Mouse (Mus musculus) liver, adult 2 months (tissue): ENCODE measurements around the gene Mrps36. TPM values are rescaled to one million over a fixed set of nuclear protein-coding genes. Genes with fewer than 3 reads are reported as not detected.
A peak's percentile ranks its signal among the peaks of the same experiment; 100 is the strongest.

Experiments
- DNase-seq: peaks from one replicate; pipeline ENCODE4 v3.0.0-alpha.2; 2011; ENCODE audit warnings: low read depth, low spot score; ENCODE audit errors: extremely low read depth
- H3K27ac ChIP-seq: fragments of 200-500 bp; replicated peaks from 2 replicates; pipeline ENCODE4 v1.5.1; 2012; ENCODE audit warnings: low read depth, mild to moderate bottlenecking, control low read depth, inconsistent platforms, low read length; ENCODE audit not compliant: insufficient read depth
- H3K27me3 ChIP-seq: fragments of 200-500 bp; 2 replicates; pipeline ENCODE4 v1.6.1; 2012; ENCODE audit warnings: mild to moderate bottlenecking, moderate library complexity, low read length, inconsistent platforms; ENCODE audit not compliant: control insufficient read depth, insufficient read depth
- H3K36me3 ChIP-seq: fragments of 200-500 bp; 2 replicates; pipeline ENCODE4 v1.6.1; 2012; ENCODE audit warnings: low read length, inconsistent platforms; ENCODE audit not compliant: control insufficient read depth, insufficient read depth
- H3K4me1 ChIP-seq: fragments of 200-500 bp; 2 replicates; pipeline ENCODE4 v1.6.1; 2011; ENCODE audit warnings: low read length; ENCODE audit not compliant: control insufficient read depth, insufficient read depth
- H3K4me3 ChIP-seq: fragments of 200-500 bp; 2 replicates; pipeline ENCODE4 v1.5.1; 2011; ENCODE audit warnings: low read depth, mild to moderate bottlenecking, control low read depth, low read length, moderate library complexity; ENCODE audit not compliant: insufficient read depth
- H3K79me2 ChIP-seq: fragments of 200-500 bp; 2 replicates; pipeline ENCODE4 v1.6.1; 2012; ENCODE audit warnings: inconsistent platforms, mild to moderate bottlenecking, low read length, moderate library complexity; ENCODE audit not compliant: control insufficient read depth, insufficient read depth
- H3K9ac ChIP-seq: fragments of 200-500 bp; 2 replicates; pipeline ENCODE4 v1.6.1; 2012; ENCODE audit warnings: low read depth, mild to moderate bottlenecking, control low read depth, inconsistent platforms, low read length
- CTCF ChIP-seq: fragments of 200-500 bp; IDR thresholded peaks from 2 replicates; pipeline ENCODE4 v1.5.1; 2011; ENCODE audit warnings: low read depth, low read length, control low read depth
- POLR2A ChIP-seq: fragments of 200-500 bp; IDR thresholded peaks from 2 replicates; pipeline ENCODE4 v1.6.1; 2011; ENCODE audit warnings: low read length, control low read depth; ENCODE audit not compliant: insufficient read depth; ENCODE audit errors: extremely low read depth
- WGBS: fragments of 180-500 bp; shearing (Covaris S2); methylation state at CpG from one replicate; pipeline ENCODE4 v1.1.7; 2018; 5-methylcytosine and 5-hydroxymethylcytosine counted together
- polyA plus RNA-seq: library from polyadenylated mRNA; depleted of rRNA; stranded (reverse); fragments of >200 nt; gene quantifications from 2 replicates; pipeline ENCODE4 v1.2.3, GENCODE M21; 2012
- total RNA-seq: library from RNA; depleted of rRNA; stranded (reverse); fragments of >200 nt; gene quantifications from 2 replicates; pipeline ENCODE4 v1.2.3, GENCODE M21; 2014

Gene Mrps36
- total and polyA plus RNA-seq, 2 experiments, result 14.7 to 30.4 TPM

DNA sequence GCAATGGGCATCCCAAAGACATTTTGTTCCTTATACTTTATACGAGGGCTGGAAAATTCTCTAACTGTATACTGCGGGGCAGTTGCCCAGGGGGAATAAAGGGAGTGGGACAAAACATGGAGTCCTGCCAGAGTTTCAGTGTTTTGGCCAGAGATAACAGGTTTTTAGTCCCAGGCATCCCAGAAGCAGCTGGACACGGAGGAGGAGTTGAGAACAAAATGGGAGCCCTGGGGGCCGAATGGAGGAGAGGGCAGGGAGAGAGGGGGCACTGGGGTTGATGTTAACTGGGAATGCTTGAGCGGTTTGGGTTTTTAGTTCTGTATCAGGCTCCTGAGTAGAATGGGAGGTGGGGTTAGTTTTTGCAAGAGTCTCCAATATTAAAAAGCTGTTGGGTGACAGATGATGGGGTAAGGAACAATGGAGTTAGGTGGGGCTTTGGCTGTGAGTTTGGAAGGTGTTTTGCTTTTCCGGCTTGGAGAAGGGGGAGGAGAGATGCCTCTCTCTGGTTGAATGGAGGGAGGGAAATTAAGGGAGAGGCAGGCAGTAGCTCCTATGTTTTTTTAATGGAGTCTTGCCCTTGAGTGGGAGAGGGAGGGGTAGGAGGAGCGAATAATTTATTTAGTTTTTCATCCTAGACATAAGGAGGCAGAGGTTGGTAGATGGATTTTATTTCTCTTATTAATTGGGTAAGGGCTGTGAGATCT, 20.3 kb downstream of the Mrps36 start:
- 91% methylated on average over 7 of the region's 7 CpGs for WGBS
- Histone ChIP-seq H3K27ac (no peak overlapping the region), H3K36me3 (peaks cover 16% of the 10 kb centered on the region), H3K27me3 (no peaks in the 10 kb centered on the region), H3K4me1 (no peaks in the 10 kb centered on the region; the same call in 1 of the 2 replicates), H3K79me2 (peaks cover 10% of the 10 kb centered on the region; the same call in 1 of the 2 replicates), H3K9ac (no peak overlapping the region), H3K4me3 (no peak overlapping the region)
- no peak for TF ChIP-seq POLR2A
- no peak for TF ChIP-seq CTCF
- DNase-seq, result no peak

DNA sequence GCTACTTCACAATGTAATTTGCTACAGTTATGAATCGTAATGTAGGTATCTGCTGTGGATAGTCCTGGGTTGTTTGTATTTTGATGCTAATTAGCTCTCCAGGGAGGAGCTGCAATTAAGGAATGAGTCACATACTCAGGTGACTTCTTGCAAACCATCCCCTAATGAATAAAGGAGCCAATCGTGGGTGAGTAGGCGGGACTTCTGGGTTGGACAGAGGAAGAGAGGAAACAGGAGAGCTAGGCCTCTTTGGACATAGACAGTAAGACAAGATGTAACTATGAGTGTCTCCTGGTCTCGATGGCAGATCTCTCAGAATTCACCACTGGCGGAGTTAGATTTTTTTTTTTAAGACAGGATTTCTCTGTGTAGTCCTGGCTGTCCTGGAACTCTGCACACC, 22.8 kb downstream of the Mrps36 start:
- H3K36me3 ChIP-seq, result peaks cover 26% of the 10 kb centered on the region
- no peak overlapping the region for H3K9ac ChIP-seq
- TF ChIP-seq CTCF (no peak), POLR2A (no peak)
- H3K4me3 ChIP-seq, result no peak overlapping the region
- WGBS, result 91% methylated on average over 5 of the region's 5 CpGs
- H3K4me1 ChIP-seq, result no peaks in the 10 kb centered on the region
- no peaks in the 10 kb centered on the region for H3K27me3 ChIP-seq
- no peak for DNase-seq
- no peaks in the 10 kb centered on the region; the same call in 1 of the 2 replicates for H3K79me2 ChIP-seq
- no peak overlapping the region for H3K27ac ChIP-seq

DNA sequence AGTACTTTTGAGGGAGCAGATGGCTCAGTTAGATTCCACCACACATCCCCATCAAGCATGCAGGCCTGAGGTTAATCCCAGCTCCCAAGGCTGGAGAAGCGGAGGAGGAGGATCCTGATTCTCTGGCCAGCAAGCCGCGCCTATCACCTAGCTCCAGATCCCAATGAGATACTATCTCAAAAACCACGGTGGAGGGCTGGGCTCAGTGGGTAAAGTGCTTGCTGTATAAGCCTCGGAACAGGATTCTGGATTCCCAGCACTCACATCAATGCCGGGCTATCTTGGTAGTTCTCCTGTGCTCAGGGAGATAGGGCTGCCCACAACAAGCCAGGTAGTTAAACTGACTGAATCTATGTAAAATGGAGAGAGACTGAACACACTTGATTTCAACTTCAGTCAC, 29.0 kb downstream of the Mrps36 start:
- no peak overlapping the region for H3K9ac ChIP-seq
- TF ChIP-seq CTCF (no peak), POLR2A (no peak)
- H3K4me1 ChIP-seq, result no peaks in the 10 kb centered on the region
- no peak overlapping the region for H3K4me3 ChIP-seq
- WGBS, result 92% methylated on average over 6 of the region's 6 CpGs
- no peaks in the 10 kb centered on the region for H3K27me3 ChIP-seq
- H3K27ac ChIP-seq, result no peak overlapping the region
- H3K36me3 ChIP-seq, result peaks cover 58% of the 10 kb centered on the region
- no peaks in the 10 kb centered on the region for H3K79me2 ChIP-seq
- DNase-seq, result no peak

DNA sequence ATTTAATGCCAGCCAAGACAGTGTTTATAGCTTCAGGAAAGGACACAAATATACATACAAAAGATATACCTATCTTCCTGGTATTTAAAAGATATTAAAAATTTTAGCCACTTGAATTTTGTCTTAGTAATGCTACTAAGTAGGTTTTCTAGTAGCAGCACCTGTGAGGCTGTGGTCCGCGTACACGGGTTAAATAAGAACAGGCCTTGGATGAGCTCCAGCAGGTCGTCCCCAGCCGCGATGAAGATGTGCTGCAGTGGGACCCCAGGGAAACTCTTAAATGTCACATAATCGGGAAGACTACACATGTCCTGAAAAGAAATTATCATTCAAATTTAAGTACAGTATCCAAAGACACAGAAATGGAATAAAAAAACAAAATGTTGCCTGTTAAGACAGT, 38.3 kb downstream of the Mrps36 start:
- H3K27ac ChIP-seq, result no peak overlapping the region
- H3K79me2 ChIP-seq, result no peaks in the 10 kb centered on the region
- DNase-seq, result no peak
- no peak overlapping the region for H3K9ac ChIP-seq
- no peak overlapping the region for H3K4me3 ChIP-seq
- peaks cover 58% of the 10 kb centered on the region for H3K36me3 ChIP-seq
- no peaks in the 10 kb centered on the region for H3K4me1 ChIP-seq
- no peaks in the 10 kb centered on the region for H3K27me3 ChIP-seq
- TF ChIP-seq POLR2A (no peak), CTCF (no peak)
- WGBS, result 98% methylated on average over 7 of the region's 7 CpGs

DNA sequence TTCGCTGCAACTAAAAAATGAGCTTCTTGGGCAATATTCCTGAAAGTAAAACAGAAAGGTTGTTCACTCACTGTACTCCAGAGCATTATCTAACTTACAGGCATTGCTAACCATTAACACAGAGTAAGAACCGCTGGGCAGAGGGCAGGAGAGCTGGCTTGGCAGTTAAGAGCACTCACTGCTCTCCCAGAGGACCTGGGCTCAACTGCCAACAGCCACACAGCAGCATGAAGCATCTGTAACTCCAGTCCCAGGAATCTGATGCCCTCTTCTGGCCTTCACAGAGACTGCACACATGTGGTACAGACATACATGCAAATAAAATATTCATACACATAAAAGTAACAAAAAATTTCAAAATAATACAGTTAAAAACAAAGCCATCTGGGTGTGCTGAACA, 41.0 kb downstream of the Mrps36 start:
- Histone ChIP-seq H3K36me3 (peaks cover 46% of the 10 kb centered on the region), H3K4me3 (no peak overlapping the region), H3K79me2 (no peaks in the 10 kb centered on the region), H3K9ac (no peak overlapping the region), H3K27me3 (no peaks in the 10 kb centered on the region), H3K27ac (no peak overlapping the region), H3K4me1 (no peaks in the 10 kb centered on the region)
- TF ChIP-seq POLR2A (no peak), CTCF (peak; percentile 28; the same call in 1 of the 2 replicates)
- DNase-seq, result peak; percentile 69
- 39% methylated on average over 2 of the region's 2 CpGs for WGBS

DNA sequence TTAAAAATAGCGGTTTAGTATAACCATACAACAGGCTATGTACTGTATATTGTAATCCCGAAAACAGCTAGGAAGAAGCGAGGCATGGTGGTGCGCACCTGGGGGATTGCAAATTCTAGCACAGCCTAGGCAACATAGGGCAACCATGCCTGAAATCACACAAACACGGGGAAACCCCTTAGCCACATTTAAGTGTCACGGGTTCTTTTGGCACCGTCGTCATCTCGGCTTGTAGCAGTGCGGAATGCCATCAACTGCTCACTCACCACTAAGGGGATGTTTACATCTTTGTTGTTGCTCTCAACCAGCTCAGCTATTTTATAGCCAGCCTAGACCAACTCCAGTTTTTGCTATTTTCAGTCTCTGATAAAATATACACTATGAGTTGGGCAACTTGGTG, 45.6 kb downstream of the Mrps36 start:
- 96% methylated on average over 10 of the region's 10 CpGs for WGBS
- Histone ChIP-seq H3K9ac (no peak overlapping the region), H3K36me3 (peaks cover 44% of the 10 kb centered on the region), H3K27me3 (no peaks in the 10 kb centered on the region), H3K4me3 (no peak overlapping the region), H3K27ac (no peak overlapping the region), H3K4me1 (no peaks in the 10 kb centered on the region), H3K79me2 (no peaks in the 10 kb centered on the region)
- TF ChIP-seq POLR2A, result no peak
- TF ChIP-seq CTCF, result no peak
- no peak for DNase-seq
